Mouse (Mus musculus) G1E-ER4 (cell line): ENCODE measurements around the gene Slfn5. TPM values are rescaled to one million over a fixed set of nuclear protein-coding genes. Genes with fewer than 3 reads are reported as not detected.

Source experiments
- GATA1 ChIP-seq: IDR thresholded peaks from one replicate; pipeline ENCODE4 v1.8.0; 2012; ENCODE audit warnings: low read length, inconsistent platforms
- polyA plus RNA-seq: library from polyadenylated mRNA; stranded (reverse); fragments of >175 nt; gene quantifications from 2 replicates; pipeline ENCODE4 v1.2.3, GENCODE M21; 2012

Gene Slfn5
- polyA plus RNA-seq, 1 experiment, result 0.01 TPM

- no peak for TF ChIP-seq GATA1
These were observed 5.5 kb upstream of the Slfn5 start for GRCm38 (mm10) chr11:82945636-82946035.

- TF ChIP-seq GATA1, result no peak
These were observed 3.7 kb upstream of the Slfn5 start for GRCm38 (mm10) chr11:82947457-82947856.

- TF ChIP-seq GATA1, result no peak
These were observed 2.1 kb upstream of the Slfn5 start for GRCm38 (mm10) chr11:82949036-82949435.

- no peak for TF ChIP-seq GATA1
These were observed 889 bp downstream of the Slfn5 start for GRCm38 (mm10) chr11:82951865-82952611.

GRCm38 (mm10) chr11:82952612-82953542 lies 1.7 kb downstream of the Slfn5 start:
- TF ChIP-seq GATA1, result no peak

- TF ChIP-seq GATA1, result no peak
These were observed 3.5 kb downstream of the Slfn5 start for GRCm38 (mm10) chr11:82954631-82955030.

- no peak for TF ChIP-seq GATA1
These were observed 5.8 kb downstream of the Slfn5 start for GRCm38 (mm10) chr11:82956925-82957324.

GRCm38 (mm10) chr11:82959613-82960012 lies 8.5 kb downstream of the Slfn5 start:
- TF ChIP-seq GATA1, result no peak

GRCm38 (mm10) chr11:82961743-82962142 lies 10.6 kb downstream of the Slfn5 start:
- no peak for TF ChIP-seq GATA1

- no peak for TF ChIP-seq GATA1
These were observed 11.1 kb downstream of the Slfn5 start for GRCm38 (mm10) chr11:82962215-82962614.

- no peak for TF ChIP-seq GATA1
These were observed 19.8 kb downstream of the Slfn5 start for GRCm38 (mm10) chr11:82970712-82971589.

GRCm38 (mm10) chr11:82971590-82971974 lies 20.4 kb downstream of the Slfn5 start:
- TF ChIP-seq GATA1, result no peak

- TF ChIP-seq GATA1, result no peak
These were observed 22.8 kb downstream of the Slfn5 start for GRCm38 (mm10) chr11:82973916-82974315.

- TF ChIP-seq GATA1, result no peak
These were observed 32.0 kb downstream of the Slfn5 start for GRCm38 (mm10) chr11:82983193-82983592.

GRCm38 (mm10) chr11:82987621-82988020 lies 36.5 kb downstream of the Slfn5 start:
- TF ChIP-seq GATA1, result no peak
